Mouse (Mus musculus): ENCODE data around the gene Ppp2r5b. TPM values are rescaled to one million over a fixed set of nuclear protein-coding genes. Genes with fewer than 3 reads are reported as not detected.

Ppp2r5b gene
- polyA plus RNA-seq, 1 experiment from 2014 or later = 25.0 TPM

DNA sequence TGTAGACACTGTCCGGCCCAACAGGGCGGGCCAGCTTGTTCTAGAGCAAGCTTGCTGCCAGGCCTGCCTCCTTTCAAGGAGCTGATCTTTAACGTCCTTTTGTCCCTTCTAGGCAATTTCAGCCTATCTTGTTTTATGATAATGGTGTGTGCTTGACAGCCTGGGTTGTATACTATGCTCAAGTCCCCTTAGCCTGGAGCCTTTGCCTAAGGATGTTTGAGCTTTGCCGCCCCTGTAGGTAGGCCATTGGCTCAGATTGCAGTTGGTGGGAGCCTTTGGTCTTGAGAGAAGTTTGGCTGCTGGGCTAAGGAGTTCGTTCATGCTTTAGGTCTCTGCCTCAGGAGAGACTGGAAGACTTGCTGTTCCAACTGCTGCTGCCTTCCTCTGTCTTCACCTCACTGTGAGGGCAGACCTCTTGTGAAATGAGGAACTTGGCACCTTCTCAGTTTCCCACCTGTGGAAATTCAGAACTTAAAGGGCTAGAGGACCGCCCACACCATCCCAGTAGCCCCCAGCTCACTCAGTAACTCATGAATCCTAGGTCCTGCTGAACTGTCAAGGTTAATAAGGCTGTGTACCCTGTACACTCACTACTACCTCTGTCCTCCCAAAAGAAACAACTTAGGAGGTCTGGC, 42.9 kb upstream of the Ppp2r5b start:
- no peak for DNase-seq (ENCODE audit: low spot score)
- H3K4me3 ChIP-seq (ENCODE audit: low read depth, low read length) = peak overlapping the region; percentile 83
- peak overlapping the region; percentile 93 for H3K4me2 ChIP-seq (ENCODE audit: low read depth, low read length)
- H3K36me3 ChIP-seq (replicated peaks; ENCODE audit: control insufficient read depth, insufficient read depth, low read depth, low read length) = peaks cover 4% of the 10 kb centered on the region
- peak overlapping the region; percentile 38 for H3K9ac ChIP-seq (replicated peaks; ENCODE audit: low read length)
- H3K27me3 ChIP-seq (ENCODE audit: control insufficient read depth, insufficient read depth, low read length) = no peaks in the 10 kb centered on the region
- no peaks in the 10 kb centered on the region for H3K9me3 ChIP-seq (replicated peaks; ENCODE audit: control insufficient read depth, low read length)
- 40% methylated on average over 6 of the region's 6 CpGs for WGBS
- ATAC-seq (replicated peaks; ENCODE audit: insufficient number of reproducible peaks, low FRiP score, low TSS enrichment, low read depth) = no peak
- H3K27ac ChIP-seq (replicated peaks; ENCODE audit: low read depth, low read length) = no peak overlapping the region
- peaks cover 5% of the 10 kb centered on the region for H3K4me1 ChIP-seq (ENCODE audit: control insufficient read depth, insufficient read depth, low read length)

DNA sequence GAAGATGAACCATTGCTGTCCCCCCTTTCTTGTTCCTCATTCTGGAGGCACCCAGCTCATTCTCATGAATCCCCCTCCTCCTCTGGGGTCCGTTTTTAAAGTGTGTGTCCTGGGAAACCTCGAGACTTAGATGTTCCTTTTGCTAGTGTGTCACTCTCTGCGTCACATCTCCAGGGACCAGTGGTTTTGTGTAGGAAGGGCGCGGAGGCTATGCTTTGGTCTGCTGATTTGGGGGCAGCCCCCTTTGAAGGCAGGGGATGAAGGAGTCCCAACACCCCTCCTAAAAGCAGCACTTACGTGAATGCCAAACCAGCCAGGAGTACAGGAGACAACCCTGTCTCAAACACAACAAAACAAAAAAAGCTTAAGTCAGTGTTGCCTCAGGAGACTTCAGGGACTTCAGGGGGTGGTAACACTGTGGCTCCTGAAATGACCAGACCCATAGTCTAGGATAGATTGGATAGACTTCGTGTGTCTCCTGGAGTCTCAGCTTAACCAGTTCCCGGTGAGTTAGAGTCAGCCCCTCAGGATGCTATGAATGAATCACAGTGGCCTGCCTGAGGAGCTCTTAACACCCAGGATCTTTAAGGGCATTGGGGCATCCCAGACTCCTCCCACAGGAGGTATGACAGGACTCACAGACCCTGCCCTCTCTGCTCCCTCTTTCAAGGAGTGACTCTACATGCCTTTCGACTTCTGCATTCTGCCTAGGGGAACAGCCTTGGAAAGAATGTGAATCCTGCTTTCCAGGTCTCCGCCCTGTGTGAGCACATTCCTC, 42.2 kb upstream of the Ppp2r5b start:
- Histone ChIP-seq H3K27me3 (ENCODE audit: control insufficient read depth, insufficient read depth, low read length) (no peaks in the 10 kb centered on the region), H3K27ac (replicated peaks; ENCODE audit: low read depth, low read length) (no peak overlapping the region; the same call in 1 of the 2 replicates), H3K4me1 (ENCODE audit: control insufficient read depth, insufficient read depth, low read length) (peaks cover 5% of the 10 kb centered on the region), H3K36me3 (replicated peaks; ENCODE audit: control insufficient read depth, insufficient read depth, low read depth, low read length) (peaks cover 4% of the 10 kb centered on the region), H3K4me3 (ENCODE audit: low read depth, low read length) (peak overlapping the region; percentile 83), H3K9me3 (replicated peaks; ENCODE audit: control insufficient read depth, low read length) (no peaks in the 10 kb centered on the region), H3K4me2 (ENCODE audit: low read depth, low read length) (peak overlapping the region; percentile 93), H3K9ac (replicated peaks; ENCODE audit: low read length) (peak overlapping the region; percentile 83)
- 5% methylated on average over 10 of the region's 10 CpGs for WGBS
- ATAC-seq (replicated peaks; ENCODE audit: insufficient number of reproducible peaks, low FRiP score, low TSS enrichment, low read depth) (no peak), DNase-seq (ENCODE audit: low spot score) (peak; percentile 64)

DNA sequence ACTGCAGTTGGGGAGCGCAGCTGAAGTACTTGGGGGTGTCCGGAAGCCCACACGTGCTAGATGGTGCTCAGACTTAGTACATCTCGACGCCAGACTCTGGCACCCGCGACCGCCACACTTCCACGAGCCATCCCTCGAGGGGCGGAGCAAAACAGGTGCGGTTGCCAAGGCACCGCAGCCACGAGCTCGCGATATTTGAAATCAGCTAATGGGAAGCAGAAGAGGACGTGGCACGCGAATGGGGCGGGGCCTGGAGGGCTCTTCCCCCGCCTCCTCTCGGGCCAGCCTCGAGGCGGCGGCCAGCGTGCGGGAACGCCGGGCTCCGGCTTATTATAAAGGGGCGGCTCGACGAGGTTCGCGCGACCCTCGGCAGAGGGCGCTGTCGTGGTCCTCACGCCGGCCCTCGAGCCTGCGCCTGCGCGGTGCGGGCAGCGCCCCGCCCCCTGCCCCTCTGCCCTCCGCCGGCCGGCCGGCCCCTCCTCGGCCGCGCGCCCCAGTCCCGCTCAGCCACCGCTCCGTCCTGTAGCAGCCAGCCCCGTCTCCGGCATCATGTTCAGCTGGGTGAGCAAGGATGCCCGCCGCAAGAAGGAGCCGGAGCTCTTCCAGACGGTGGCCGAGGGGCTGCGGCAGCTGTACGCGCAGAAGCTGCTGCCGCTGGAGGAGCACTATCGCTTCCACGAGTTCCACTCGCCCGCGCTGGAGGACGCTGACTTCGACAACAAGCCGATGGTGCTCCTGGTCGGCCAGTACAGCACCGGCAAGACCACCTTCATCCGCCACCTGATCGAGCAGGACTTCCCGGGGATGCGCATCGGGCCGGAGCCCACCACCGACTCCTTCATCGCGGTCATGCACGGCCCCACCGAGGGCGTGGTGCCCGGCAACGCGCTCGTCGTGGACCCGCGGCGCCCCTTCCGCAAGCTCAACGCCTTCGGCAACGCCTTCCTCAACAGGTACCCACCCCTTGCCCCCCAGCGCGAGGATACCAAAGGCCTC, 41.1 kb upstream of the Ppp2r5b start, which contains the start of gene Ehd1:
Gene Ehd1, plus strand, starts transcription at position 300 of the 996 bp plus-strand sequence.
- ATAC-seq (replicated peaks; ENCODE audit: insufficient number of reproducible peaks, low FRiP score, low TSS enrichment, low read depth) (peak; percentile 89), DNase-seq (ENCODE audit: low spot score) (peak; percentile 98)
- peak within 1 kb of the TSS; percentile 83 for H3K9ac ChIP-seq (replicated peaks; ENCODE audit: low read length)
- peak within 1 kb of the TSS; percentile 62 for H3K27ac ChIP-seq (replicated peaks; ENCODE audit: low read depth, low read length)
- peak within 1 kb of the TSS; percentile 93 for H3K4me2 ChIP-seq (ENCODE audit: low read depth, low read length)
- WGBS = under 1% methylated on average over 105 of the region's 106 CpGs
- peaks cover 4% of the 10 kb centered on the region for H3K36me3 ChIP-seq (replicated peaks; ENCODE audit: control insufficient read depth, insufficient read depth, low read depth, low read length)
- H3K27me3 ChIP-seq (ENCODE audit: control insufficient read depth, insufficient read depth, low read length) = no peaks in the 10 kb centered on the region
- H3K4me3 ChIP-seq (ENCODE audit: low read depth, low read length) = peak within 1 kb of the TSS; percentile 83
- H3K4me1 ChIP-seq (ENCODE audit: control insufficient read depth, insufficient read depth, low read length) = peaks cover 5% of the 10 kb centered on the region
- H3K9me3 ChIP-seq (replicated peaks; ENCODE audit: control insufficient read depth, low read length) = no peaks in the 10 kb centered on the region

DNA sequence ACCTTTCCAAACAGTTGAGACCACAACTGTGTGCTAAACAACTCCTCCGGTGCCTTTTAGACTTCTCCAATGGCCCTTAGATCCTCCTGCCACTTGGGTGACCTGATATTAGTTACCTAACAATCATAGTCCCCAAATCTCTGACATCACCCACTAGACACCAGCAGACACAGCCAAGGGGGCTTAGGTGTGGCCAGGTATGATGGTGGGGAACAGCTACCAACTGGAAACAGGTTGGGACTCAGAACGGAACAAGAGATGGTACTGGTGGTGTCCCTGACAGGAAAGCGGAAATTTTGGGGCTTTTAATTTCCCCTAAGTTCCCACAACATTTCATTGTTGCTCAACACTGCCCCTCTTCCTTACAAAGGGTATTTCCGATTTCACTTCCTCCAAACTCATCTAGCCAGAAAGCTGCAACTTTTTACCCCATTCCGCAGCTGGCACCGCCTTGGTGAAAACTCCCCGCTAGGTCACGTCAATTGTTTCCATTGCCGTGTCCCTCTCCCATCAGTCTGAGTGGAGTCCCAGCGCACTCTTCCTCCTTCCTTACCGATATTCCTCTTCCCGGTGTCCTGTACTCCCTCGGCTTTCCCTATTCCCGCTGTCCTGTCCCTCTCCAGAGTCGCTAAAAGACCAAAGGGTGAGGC, 40.2 kb upstream of the Ppp2r5b start:
- ATAC-seq (replicated peaks; ENCODE audit: insufficient number of reproducible peaks, low FRiP score, low TSS enrichment, low read depth) = no peak
- WGBS = 7% methylated on average over 15 of the region's 15 CpGs
- Histone ChIP-seq H3K4me3 (ENCODE audit: low read depth, low read length) (peak overlapping the region; percentile 83), H3K4me1 (ENCODE audit: control insufficient read depth, insufficient read depth, low read length) (peaks cover 5% of the 10 kb centered on the region), H3K9me3 (replicated peaks; ENCODE audit: control insufficient read depth, low read length) (no peaks in the 10 kb centered on the region), H3K27ac (replicated peaks; ENCODE audit: low read depth, low read length) (peak overlapping the region; percentile 56), H3K27me3 (ENCODE audit: control insufficient read depth, insufficient read depth, low read length) (no peaks in the 10 kb centered on the region), H3K4me2 (ENCODE audit: low read depth, low read length) (peak overlapping the region; percentile 93), H3K9ac (replicated peaks; ENCODE audit: low read length) (peak overlapping the region; percentile 64), H3K36me3 (replicated peaks; ENCODE audit: control insufficient read depth, insufficient read depth, low read depth, low read length) (peaks cover 4% of the 10 kb centered on the region)
- peak; percentile 13 for DNase-seq (ENCODE audit: low spot score)

DNA sequence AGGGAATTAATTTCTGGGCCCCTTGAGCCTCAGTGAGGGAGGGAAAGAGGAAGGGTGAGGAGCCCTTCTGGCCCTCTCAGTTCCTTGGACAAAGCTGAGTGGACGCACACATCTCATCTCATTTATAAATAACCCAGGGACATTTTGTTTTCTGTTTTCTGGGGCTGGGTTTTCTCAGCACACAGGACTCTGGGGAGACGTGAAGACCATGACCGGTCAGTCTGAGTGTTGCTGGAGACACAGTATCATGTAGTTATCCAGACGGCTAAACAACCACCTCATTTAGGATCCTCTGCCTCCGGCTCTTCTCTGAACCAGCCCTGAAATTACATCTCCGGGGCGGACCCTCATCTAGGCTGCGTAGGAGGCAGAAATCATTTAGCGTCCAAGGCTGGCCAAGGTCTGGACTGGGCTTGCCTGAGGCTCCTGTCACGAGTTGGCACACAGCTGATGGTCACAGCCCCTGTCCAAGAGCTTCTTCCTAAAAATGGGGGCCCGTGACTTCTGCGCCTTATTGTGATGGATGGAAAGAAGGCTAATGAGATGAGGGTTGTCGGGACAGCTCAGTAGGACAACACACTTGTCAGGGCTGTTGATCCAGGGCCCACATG, 38.4 kb upstream of the Ppp2r5b start:
- 86% methylated on average over 13 of the region's 13 CpGs for WGBS
- no peak overlapping the region for H3K9ac ChIP-seq (replicated peaks; ENCODE audit: low read length)
- H3K9me3 ChIP-seq (replicated peaks; ENCODE audit: control insufficient read depth, low read length) = no peaks in the 10 kb centered on the region
- no peak overlapping the region for H3K4me2 ChIP-seq (ENCODE audit: low read depth, low read length)
- H3K4me1 ChIP-seq (ENCODE audit: control insufficient read depth, insufficient read depth, low read length) = peaks cover 3% of the 10 kb centered on the region; the same call in 1 of the 2 replicates
- H3K27ac ChIP-seq (replicated peaks; ENCODE audit: low read depth, low read length) = no peak overlapping the region
- ATAC-seq (replicated peaks; ENCODE audit: insufficient number of reproducible peaks, low FRiP score, low TSS enrichment, low read depth) (no peak), DNase-seq (ENCODE audit: low spot score) (no peak)
- H3K27me3 ChIP-seq (ENCODE audit: control insufficient read depth, insufficient read depth, low read length) = no peaks in the 10 kb centered on the region
- H3K36me3 ChIP-seq (replicated peaks; ENCODE audit: control insufficient read depth, insufficient read depth, low read depth, low read length) = no peaks in the 10 kb centered on the region; the same call in 1 of the 2 replicates
- H3K4me3 ChIP-seq (ENCODE audit: low read depth, low read length) = no peak overlapping the region

DNA sequence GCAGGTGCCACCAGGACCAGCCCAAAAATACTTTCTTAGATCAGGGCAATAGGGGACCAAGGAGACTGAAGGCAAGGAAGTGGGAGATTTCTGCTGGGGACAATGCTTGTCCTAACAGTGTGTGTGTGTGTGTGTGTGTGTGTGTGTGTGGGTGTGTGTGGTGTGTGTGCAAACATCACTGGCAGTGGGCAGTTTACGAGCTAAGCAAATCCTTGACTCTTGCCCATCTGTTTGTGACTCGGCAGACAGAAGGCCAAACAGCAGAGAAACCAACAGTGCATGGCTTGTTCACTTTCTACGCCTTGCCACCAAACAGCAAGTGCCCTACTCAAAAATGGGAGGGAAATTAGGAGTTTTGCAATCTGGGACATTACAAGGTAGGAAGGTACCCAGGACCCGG, 37.9 kb upstream of the Ppp2r5b start:
- Histone ChIP-seq H3K27ac (replicated peaks; ENCODE audit: low read depth, low read length) (no peak overlapping the region), H3K36me3 (replicated peaks; ENCODE audit: control insufficient read depth, insufficient read depth, low read depth, low read length) (no peaks in the 10 kb centered on the region), H3K9me3 (replicated peaks; ENCODE audit: control insufficient read depth, low read length) (no peaks in the 10 kb centered on the region), H3K4me1 (ENCODE audit: control insufficient read depth, insufficient read depth, low read length) (0 out of 2 replicates have a peak, but pooled peaks cover 2% of the 10 kb centered on the region), H3K9ac (replicated peaks; ENCODE audit: low read length) (no peak overlapping the region), H3K4me2 (ENCODE audit: low read depth, low read length) (no peak overlapping the region), H3K27me3 (ENCODE audit: control insufficient read depth, insufficient read depth, low read length) (no peaks in the 10 kb centered on the region), H3K4me3 (ENCODE audit: low read depth, low read length) (no peak overlapping the region)
- ATAC-seq (replicated peaks; ENCODE audit: insufficient number of reproducible peaks, low FRiP score, low TSS enrichment, low read depth) = no peak
- DNase-seq (ENCODE audit: low spot score) = no peak
- WGBS = 85% methylated on average over 4 of the region's 4 CpGs

DNA sequence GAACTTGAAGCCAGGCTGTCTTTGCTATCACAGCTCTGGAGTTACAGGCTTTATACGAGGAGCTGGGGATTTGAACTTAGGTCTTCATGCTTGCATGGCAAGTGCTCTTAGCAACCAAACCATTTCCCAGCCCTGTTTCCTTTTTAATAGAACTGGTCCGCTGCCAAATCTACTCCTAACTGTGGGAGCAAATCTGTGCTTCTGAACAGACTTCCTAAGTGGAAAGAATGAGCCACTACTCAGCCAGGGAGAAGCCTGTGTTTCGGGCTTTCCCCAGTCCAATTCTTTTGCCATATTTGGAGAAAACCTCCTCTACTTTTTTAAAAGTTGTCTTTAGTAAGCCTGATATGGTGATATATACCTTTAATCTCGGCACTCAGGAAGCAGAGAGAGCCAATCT, 37.1 kb upstream of the Ppp2r5b start:
- WGBS = 82% methylated on average over 4 of the region's 4 CpGs
- DNase-seq (ENCODE audit: low spot score) (no peak), ATAC-seq (replicated peaks; ENCODE audit: insufficient number of reproducible peaks, low FRiP score, low TSS enrichment, low read depth) (no peak)
- Histone ChIP-seq H3K9me3 (replicated peaks; ENCODE audit: control insufficient read depth, low read length) (no peaks in the 10 kb centered on the region), H3K4me3 (ENCODE audit: low read depth, low read length) (no peak overlapping the region), H3K27ac (replicated peaks; ENCODE audit: low read depth, low read length) (no peak overlapping the region), H3K27me3 (ENCODE audit: control insufficient read depth, insufficient read depth, low read length) (no peaks in the 10 kb centered on the region), H3K4me1 (ENCODE audit: control insufficient read depth, insufficient read depth, low read length) (no peaks in the 10 kb centered on the region), H3K4me2 (ENCODE audit: low read depth, low read length) (no peak overlapping the region), H3K36me3 (replicated peaks; ENCODE audit: control insufficient read depth, insufficient read depth, low read depth, low read length) (no peaks in the 10 kb centered on the region), H3K9ac (replicated peaks; ENCODE audit: low read length) (no peak overlapping the region)
